Mouse (Mus musculus): Measurements from ENCODE around the gene Zfp329.

GRCm38 (mm10) chr7:12788025-12788424 lies 30.6 kb downstream of the Zfp329 start:
- TF ChIP-seq MAX (IDR thresholded peaks at IDR 0.05; ENCODE audit: low read depth) (no peak), E2F4 (IDR thresholded peaks at IDR 0.05; ENCODE audit: insufficient read depth) (no peak), MYOG (IDR thresholded peaks at IDR 0.05; ENCODE audit: control insufficient read depth in 1 of 3, insufficient read depth in 1 of 3, insufficient read length in 2 of 3, low read depth in 2 of 3) (peak in 1 of 3 experiments; percentile 36), USF1 (IDR thresholded peaks at IDR 0.05; ENCODE audit: low read depth) (no peak), POLR2A (IDR thresholded peaks at IDR 0.05; ENCODE audit: insufficient read length, low read depth) (no peak), REST (IDR thresholded peaks at IDR 0.05; ENCODE audit: insufficient read depth, insufficient read length) (no peak), SRF (IDR thresholded peaks at IDR 0.05; ENCODE audit: control insufficient read depth, insufficient read length, low read depth) (no peak), TCF12 (IDR thresholded peaks at IDR 0.05; ENCODE audit: insufficient read depth, poor library complexity, severe bottlenecking) (no peak), POLR2AphosphoS2 (IDR thresholded peaks at IDR 0.05; ENCODE audit: insufficient read length, low read depth) (no peak)
